Mouse (Mus musculus) megakaryocyte-erythroid progenitor cell, adult 5 weeks (primary cell): ENCODE measurements around the gene Elovl7. TPM values are rescaled to one million over a fixed set of nuclear protein-coding genes. Genes with fewer than 3 reads are reported as not detected.

Experiments used
- polyA plus RNA-seq: library from polyadenylated mRNA; stranded (reverse); fragments of >175 nt; gene quantifications from 2 replicates; pipeline ENCODE4 v1.2.3, GENCODE M21; 2012

Elovl7 gene
- 0.28 and 0.39 TPM in 2 replicates for polyA plus RNA-seq

GRCm38 (mm10) chr13:108214081-108214484 lies at the start of gene Elovl7:
Gene Elovl7 (plus strand): TSS chr13:108214404.

GRCm38 (mm10) chr13:108315702-108316486 lies 101.7 kb downstream of the Elovl7 start, which contains the start of gene Depdc1b:
Gene Depdc1b (plus strand): TSS chr13:108316332.

Other genes with a start within 250 kb of the Elovl7 start
- 4.3 and 6.2 TPM in 2 replicates for gene Smim15, start 170.0 kb upstream of the Elovl7 start, polyA plus RNA-seq
- 91.0 and 124 TPM in 2 replicates for gene Ndufaf2, start 55.8 kb upstream of the Elovl7 start, polyA plus RNA-seq
- gene Ercc8, start 55.7 kb upstream of the Elovl7 start, polyA plus RNA-seq = 1.7 and 4.0 TPM in 2 replicates
- gene Depdc1b, start 101.9 kb downstream of the Elovl7 start, polyA plus RNA-seq = 1.4 and 2.6 TPM in 2 replicates
- gene Pde4d, start 235.5 kb downstream of the Elovl7 start, polyA plus RNA-seq = 9.0 and 13.2 TPM in 2 replicates